Mouse (Mus musculus) retina, postnatal 7 days (tissue): Measurements from ENCODE around the gene Stx3.

ENCODE experiments used
- DNase-seq: peaks from one replicate; pipeline ENCODE4 v3.0.0-alpha.2; 2012; ENCODE audit warnings: low read depth, low spot score

The Stx3 gene

GRCm38 (mm10) chr19:11807822-11808221 lies 11.4 kb downstream of the Stx3 start:
- no peak for DNase-seq

- DNase-seq = no peak
Observed at GRCm38 (mm10) chr19:11807251-11807650, 12.0 kb downstream of the Stx3 start.

- no peak for DNase-seq
Observed at GRCm38 (mm10) chr19:11804423-11804822, 14.8 kb downstream of the Stx3 start.

GRCm38 (mm10) chr19:11800531-11801315 lies 18.5 kb downstream of the Stx3 start:
- no peak for DNase-seq

GRCm38 (mm10) chr19:11794447-11794846 lies 24.8 kb downstream of the Stx3 start:
- DNase-seq = no peak

- DNase-seq = no peak
Observed at GRCm38 (mm10) chr19:11793741-11794359, 25.4 kb downstream of the Stx3 start.

- no peak for DNase-seq
Observed at GRCm38 (mm10) chr19:11791825-11792224, 27.4 kb downstream of the Stx3 start.

- DNase-seq = no peak
Observed at GRCm38 (mm10) chr19:11788876-11789275, 30.3 kb downstream of the Stx3 start.

GRCm38 (mm10) chr19:11787826-11788225 lies 31.4 kb downstream of the Stx3 start:
- no peak for DNase-seq

- no peak for DNase-seq
Observed at GRCm38 (mm10) chr19:11785409-11786154, 33.6 kb downstream of the Stx3 start.

GRCm38 (mm10) chr19:11777191-11777865 lies 41.9 kb downstream of the Stx3 start:
- peak; percentile 65 for DNase-seq

GRCm38 (mm10) chr19:11770205-11770892 lies 48.9 kb downstream of the Stx3 start, which contains the start of gene Mrpl16:
Mrpl16 (plus strand) TSS chr19:11770391.
- DNase-seq = peak; percentile 94

GRCm38 (mm10) chr19:11769257-11769920 lies 49.8 kb downstream of the Stx3 start:
- no peak for DNase-seq

- DNase-seq = peak; percentile 20
Observed at GRCm38 (mm10) chr19:11768163-11768562, 51.0 kb downstream of the Stx3 start.

- no peak for DNase-seq
Observed at GRCm38 (mm10) chr19:11766413-11766812, 52.8 kb downstream of the Stx3 start.

- DNase-seq = no peak
Observed at GRCm38 (mm10) chr19:11765059-11765458, 54.1 kb downstream of the Stx3 start.

- no peak for DNase-seq
Observed at GRCm38 (mm10) chr19:11747298-11747697, 71.9 kb downstream of the Stx3 start, which contains the start of gene Gif. Gif (plus strand) TSS chr19:11747554.

- no peak for DNase-seq
Observed at GRCm38 (mm10) chr19:11745680-11746079, 73.5 kb downstream of the Stx3 start.

GRCm38 (mm10) chr19:11736455-11736854 lies 82.7 kb downstream of the Stx3 start:
- no peak for DNase-seq

- no peak for DNase-seq
Observed at GRCm38 (mm10) chr19:11730278-11730677, 88.9 kb downstream of the Stx3 start.

- DNase-seq = no peak
Observed at GRCm38 (mm10) chr19:11727304-11727703, 91.9 kb downstream of the Stx3 start.
